Mouse (Mus musculus): ENCODE measurements around the gene Epha3. TPM values are rescaled to one million over a fixed set of nuclear protein-coding genes. Genes with fewer than 3 reads are reported as not detected.

Gene Epha3
- polyA plus RNA-seq, 1 experiment = 0.98 TPM

DNA sequence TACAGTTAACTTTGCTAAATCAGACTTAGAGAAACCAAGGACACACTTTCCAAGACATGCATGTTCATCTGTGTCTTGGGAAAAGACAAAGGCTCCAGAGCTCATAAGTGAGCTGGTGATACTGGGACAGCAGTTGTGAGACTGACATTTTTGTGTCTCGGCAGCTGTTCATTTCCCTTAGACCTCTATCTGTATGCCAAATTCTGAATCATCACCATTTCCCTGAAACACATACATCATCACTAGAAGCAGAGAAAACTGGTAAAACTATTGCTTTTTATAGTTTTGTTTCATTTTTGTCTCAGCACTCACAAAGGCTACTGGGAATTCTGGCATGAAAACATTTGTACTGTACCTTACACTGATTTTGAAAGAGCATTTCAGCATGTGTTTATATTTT is 70.2 kb downstream of the Epha3 start:
- no peaks in the 10 kb centered on the region for H3K27me3 ChIP-seq (ENCODE audit: control insufficient read depth, insufficient read depth, low read length)
- DNase-seq (ENCODE audit: low read depth in 1 of 2, low spot score in 2 of 2) = no peak
- WGBS = 76% methylated on average over 1 of the region's 1 CpGs
- no peak overlapping the region for H3K4me3 ChIP-seq (ENCODE audit: extremely low read depth, insufficient read depth, insufficient read length)
- H3K4me1 ChIP-seq (ENCODE audit: control insufficient read depth, insufficient read depth, insufficient read length) = no peaks in the 10 kb centered on the region
- H3K27ac ChIP-seq (ENCODE audit: insufficient read depth, low read length) = no peak overlapping the region
- TF ChIP-seq CTCF (IDR thresholded peaks at IDR 0.05; ENCODE audit: extremely low read depth, insufficient read depth, insufficient read length, insufficient replicate concordance) (no peak), POLR2A (IDR thresholded peaks at IDR 0.05; ENCODE audit: low read depth, low read length) (no peak)
- H3K36me3 ChIP-seq (ENCODE audit: control insufficient read depth, insufficient read depth, low read length) = no peaks in the 10 kb centered on the region

DNA sequence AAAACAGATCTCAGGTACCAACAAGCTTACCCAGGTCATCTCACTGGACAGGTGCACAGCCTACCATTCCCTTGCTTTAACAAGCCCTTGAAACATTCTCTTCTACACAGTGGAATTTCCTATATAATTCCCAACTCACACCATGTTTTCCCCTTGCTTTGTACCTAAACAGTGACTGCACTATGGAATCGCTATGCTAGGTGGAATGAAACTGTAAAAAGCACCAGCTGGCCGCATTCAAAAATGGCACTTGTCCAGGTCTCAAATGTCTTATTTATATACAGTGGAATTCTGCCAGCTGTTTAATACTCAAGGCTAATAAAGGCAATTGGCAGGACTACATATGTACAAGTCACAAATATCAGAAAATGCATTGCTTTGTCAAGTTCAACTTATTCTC is 71.9 kb downstream of the Epha3 start:
- Histone ChIP-seq H3K4me1 (ENCODE audit: control insufficient read depth, insufficient read depth, insufficient read length) (no peaks in the 10 kb centered on the region), H3K36me3 (ENCODE audit: control insufficient read depth, insufficient read depth, low read length) (no peaks in the 10 kb centered on the region), H3K27me3 (ENCODE audit: control insufficient read depth, insufficient read depth, low read length) (no peaks in the 10 kb centered on the region), H3K4me3 (ENCODE audit: extremely low read depth, insufficient read depth, insufficient read length) (no peak overlapping the region), H3K27ac (ENCODE audit: insufficient read depth, low read length) (no peak overlapping the region)
- no peak for DNase-seq (ENCODE audit: low read depth in 1 of 2, low spot score in 2 of 2)
- TF ChIP-seq CTCF (IDR thresholded peaks at IDR 0.05; ENCODE audit: extremely low read depth, insufficient read depth, insufficient read length, insufficient replicate concordance) (no peak), POLR2A (IDR thresholded peaks at IDR 0.05; ENCODE audit: low read depth, low read length) (no peak)
- 92% methylated on average over 2 of the region's 2 CpGs for WGBS

DNA sequence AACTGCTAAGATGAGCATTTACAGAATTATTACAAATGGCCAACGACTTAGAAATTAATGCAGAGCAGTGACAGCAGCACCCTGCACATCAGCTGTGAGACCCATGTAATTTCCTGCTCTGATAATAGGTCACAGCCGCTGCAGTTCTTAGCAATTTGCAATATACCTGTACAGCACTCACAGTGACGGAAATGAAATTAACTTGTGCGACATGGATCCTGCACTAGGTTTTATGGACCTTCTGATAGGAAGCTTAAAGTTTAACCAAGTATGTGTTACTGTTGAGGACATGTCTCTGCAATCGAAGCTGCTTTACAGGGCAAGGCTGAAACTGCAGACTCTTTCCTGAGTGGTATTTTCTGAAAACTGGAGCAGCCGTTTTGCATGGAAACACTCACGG is 80.4 kb downstream of the Epha3 start:
- 87% methylated on average over 7 of the region's 7 CpGs for WGBS
- no peak for TF ChIP-seq POLR2A (IDR thresholded peaks at IDR 0.05; ENCODE audit: low read depth, low read length)
- no peak for TF ChIP-seq CTCF (IDR thresholded peaks at IDR 0.05; ENCODE audit: extremely low read depth, insufficient read depth, insufficient read length, insufficient replicate concordance)
- Histone ChIP-seq H3K4me3 (ENCODE audit: extremely low read depth, insufficient read depth, insufficient read length) (no peak overlapping the region), H3K27ac (ENCODE audit: insufficient read depth, low read length) (no peak overlapping the region), H3K36me3 (ENCODE audit: control insufficient read depth, insufficient read depth, low read length) (no peaks in the 10 kb centered on the region), H3K27me3 (ENCODE audit: control insufficient read depth, insufficient read depth, low read length) (no peaks in the 10 kb centered on the region), H3K4me1 (ENCODE audit: control insufficient read depth, insufficient read depth, insufficient read length) (no peaks in the 10 kb centered on the region)
- no peak for DNase-seq (ENCODE audit: low read depth in 1 of 2, low spot score in 2 of 2)

DNA sequence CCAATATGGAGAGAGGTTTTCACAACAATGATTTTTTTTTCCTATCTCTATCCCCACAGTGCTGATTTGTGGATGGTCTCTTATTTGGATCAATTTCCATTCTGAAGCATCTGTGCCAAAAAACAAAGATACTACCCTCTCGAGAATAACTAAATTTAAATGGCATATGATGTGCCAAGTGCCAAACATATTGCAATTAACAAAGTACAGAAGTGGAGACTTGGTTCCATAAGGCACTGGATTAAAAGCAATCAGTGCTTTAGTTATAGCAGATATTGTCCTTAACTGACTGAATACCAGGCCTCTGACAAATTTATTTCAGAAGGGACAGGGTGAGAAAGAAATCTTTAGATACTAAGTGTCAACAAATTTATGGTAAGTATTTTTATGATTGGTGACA is 81.9 kb downstream of the Epha3 start:
- H3K36me3 ChIP-seq (ENCODE audit: control insufficient read depth, insufficient read depth, low read length) = no peaks in the 10 kb centered on the region
- 72% methylated on average over 1 of the region's 1 CpGs for WGBS
- no peak for TF ChIP-seq POLR2A (IDR thresholded peaks at IDR 0.05; ENCODE audit: low read depth, low read length)
- no peak for TF ChIP-seq CTCF (IDR thresholded peaks at IDR 0.05; ENCODE audit: extremely low read depth, insufficient read depth, insufficient read length, insufficient replicate concordance)
- no peak for DNase-seq (ENCODE audit: low read depth in 1 of 2, low spot score in 2 of 2)
- no peaks in the 10 kb centered on the region for H3K27me3 ChIP-seq (ENCODE audit: control insufficient read depth, insufficient read depth, low read length)
- no peak overlapping the region for H3K4me3 ChIP-seq (ENCODE audit: extremely low read depth, insufficient read depth, insufficient read length)
- H3K4me1 ChIP-seq (ENCODE audit: control insufficient read depth, insufficient read depth, insufficient read length) = no peaks in the 10 kb centered on the region
- no peak overlapping the region for H3K27ac ChIP-seq (ENCODE audit: insufficient read depth, low read length)

DNA sequence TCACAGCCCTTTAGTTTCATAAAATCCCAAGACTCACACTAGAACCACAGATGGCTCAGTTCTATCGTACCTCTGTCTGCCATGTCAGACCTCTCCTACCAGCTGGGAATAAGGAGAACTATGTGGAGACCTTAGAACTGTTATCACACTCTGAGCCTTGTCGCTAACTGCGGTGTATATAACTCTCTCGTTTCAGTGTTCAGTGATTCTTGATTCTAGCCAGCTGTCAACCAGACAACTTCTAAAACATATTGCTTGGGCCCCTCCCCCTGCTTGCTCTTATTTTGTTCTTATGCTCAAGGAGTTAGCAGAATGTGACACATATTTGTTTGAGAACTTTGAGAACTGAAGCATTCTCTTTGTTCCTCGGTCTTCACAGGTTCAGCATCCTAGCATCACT is 83.8 kb downstream of the Epha3 start:
- DNase-seq (ENCODE audit: low read depth in 1 of 2, low spot score in 2 of 2) = no peak
- Histone ChIP-seq H3K36me3 (ENCODE audit: control insufficient read depth, insufficient read depth, low read length) (no peaks in the 10 kb centered on the region), H3K4me1 (ENCODE audit: control insufficient read depth, insufficient read depth, insufficient read length) (no peaks in the 10 kb centered on the region), H3K27me3 (ENCODE audit: control insufficient read depth, insufficient read depth, low read length) (no peaks in the 10 kb centered on the region), H3K4me3 (ENCODE audit: extremely low read depth, insufficient read depth, insufficient read length) (no peak overlapping the region), H3K27ac (ENCODE audit: insufficient read depth, low read length) (no peak overlapping the region)
- 88% methylated on average over 5 of the region's 5 CpGs for WGBS
- no peak for TF ChIP-seq CTCF (IDR thresholded peaks at IDR 0.05; ENCODE audit: extremely low read depth, insufficient read depth, insufficient read length, insufficient replicate concordance)

DNA sequence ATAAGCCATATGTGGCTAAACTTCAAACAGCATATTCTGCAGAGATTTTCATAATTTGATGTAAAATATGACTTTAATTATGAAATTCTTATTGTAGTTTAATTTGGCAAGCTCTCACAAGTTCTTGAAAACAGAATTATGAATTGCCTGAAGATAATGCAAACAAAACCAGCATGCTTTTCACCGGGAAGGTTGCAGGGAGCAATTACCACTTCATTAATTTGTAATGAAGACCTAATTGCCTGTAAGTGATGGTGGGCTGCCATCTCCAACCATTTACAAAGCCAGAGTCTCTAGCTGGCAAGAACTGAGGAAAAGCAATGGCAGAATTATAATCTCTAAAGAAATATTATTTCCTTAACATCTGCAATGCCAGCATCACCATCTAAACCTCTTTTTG is 86.2 kb downstream of the Epha3 start:
- H3K4me1 ChIP-seq (ENCODE audit: control insufficient read depth, insufficient read depth, insufficient read length) = no peaks in the 10 kb centered on the region
- TF ChIP-seq POLR2A (IDR thresholded peaks at IDR 0.05; ENCODE audit: low read depth, low read length) = no peak
- no peak for TF ChIP-seq CTCF (IDR thresholded peaks at IDR 0.05; ENCODE audit: extremely low read depth, insufficient read depth, insufficient read length, insufficient replicate concordance)
- no peaks in the 10 kb centered on the region for H3K27me3 ChIP-seq (ENCODE audit: control insufficient read depth, insufficient read depth, low read length)
- no peak for DNase-seq (ENCODE audit: low read depth in 1 of 2, low spot score in 2 of 2)
- 78% methylated on average over 1 of the region's 1 CpGs for WGBS
- H3K4me3 ChIP-seq (ENCODE audit: extremely low read depth, insufficient read depth, insufficient read length) = no peak overlapping the region
- H3K36me3 ChIP-seq (ENCODE audit: control insufficient read depth, insufficient read depth, low read length) = no peaks in the 10 kb centered on the region
- H3K27ac ChIP-seq (ENCODE audit: insufficient read depth, low read length) = no peak overlapping the region

DNA sequence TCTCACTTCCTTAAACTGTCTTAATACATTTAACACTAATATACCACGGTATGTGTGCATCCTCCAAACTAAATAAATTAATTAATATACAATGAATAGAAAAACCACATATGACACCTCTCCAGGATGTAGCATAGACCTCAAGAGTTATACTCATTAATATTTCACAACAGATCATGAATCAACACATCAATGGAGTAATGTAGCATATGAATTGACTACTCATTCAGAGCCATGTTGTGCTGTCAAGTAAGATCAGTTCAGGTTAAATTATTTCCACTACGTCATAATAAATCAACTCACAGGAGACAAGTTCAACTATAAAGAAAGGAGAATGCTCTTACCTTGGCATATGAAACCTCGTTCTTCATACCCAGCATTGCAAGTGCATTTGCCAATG is 91.4 kb downstream of the Epha3 start:
- no peak overlapping the region for H3K4me3 ChIP-seq (ENCODE audit: extremely low read depth, insufficient read depth, insufficient read length)
- no peaks in the 10 kb centered on the region for H3K4me1 ChIP-seq (ENCODE audit: control insufficient read depth, insufficient read depth, insufficient read length)
- DNase-seq (ENCODE audit: low read depth in 1 of 2, low spot score in 2 of 2) = no peak
- H3K27ac ChIP-seq (ENCODE audit: insufficient read depth, low read length) = no peak overlapping the region
- WGBS = 83% methylated on average over 3 of the region's 3 CpGs
- H3K27me3 ChIP-seq (ENCODE audit: control insufficient read depth, insufficient read depth, low read length) = no peaks in the 10 kb centered on the region
- TF ChIP-seq POLR2A (IDR thresholded peaks at IDR 0.05; ENCODE audit: low read depth, low read length) (no peak), CTCF (IDR thresholded peaks at IDR 0.05; ENCODE audit: extremely low read depth, insufficient read depth, insufficient read length, insufficient replicate concordance) (no peak)
- no peaks in the 10 kb centered on the region for H3K36me3 ChIP-seq (ENCODE audit: control insufficient read depth, insufficient read depth, low read length)
